In the genomic region with DNA sequence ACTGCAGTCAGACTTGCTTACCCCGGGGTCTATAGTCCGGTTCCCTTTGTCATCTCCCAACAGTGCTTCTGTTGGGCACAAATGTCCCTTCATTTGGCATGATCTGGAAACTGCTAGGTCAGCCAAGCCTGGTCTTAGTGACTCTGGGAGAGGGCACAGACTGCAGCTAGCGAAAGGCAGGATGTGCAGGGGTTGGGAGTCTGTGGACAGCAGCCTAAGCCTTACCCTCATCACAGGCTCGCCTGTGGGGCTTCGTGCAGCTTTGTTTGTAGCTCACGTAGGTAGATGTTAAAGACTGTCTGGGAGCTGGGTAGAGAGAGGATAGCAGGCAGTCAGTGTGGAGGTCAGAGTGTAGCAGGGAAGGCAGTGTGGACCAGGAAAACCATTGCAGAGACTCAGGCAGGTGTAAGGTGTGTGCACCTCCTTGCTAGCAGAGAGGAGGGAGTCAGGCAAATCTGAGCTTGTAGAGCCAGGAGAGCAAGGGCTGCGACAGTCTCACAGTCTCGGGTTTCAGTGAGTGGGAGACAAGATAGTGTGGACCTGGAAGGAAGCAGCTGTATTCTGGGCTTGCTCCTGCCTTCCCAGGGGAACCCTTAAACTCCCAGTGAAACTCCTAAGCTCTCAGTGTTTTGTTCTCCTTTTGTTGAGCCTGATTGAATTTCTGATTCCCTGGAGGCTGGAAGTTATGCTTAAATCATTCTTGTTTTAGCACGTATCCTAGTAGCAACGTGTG, we compare ENCODE assay signal across 14 mouse cellular contexts.
DNase-seq lines count a peak whose midpoint lies in the region; ATAC-seq lines count a peak whose summit lies in the region.
"Had no signal": no experiment of that assay in that cellular context is flagged by ENCODE, and none has a peak within 500 bp of the region (broad histone marks: within the 10 kb centered on the region; RNA-seq: fewer than 3 reads in every experiment).

No protein-coding gene starts in this region.

- no peak overlapping the region for H3K4me2 ChIP-seq in kidney, embryonic 14.5 days (replicated peaks; ENCODE audit: low read depth, low read length)

- H3K9ac ChIP-seq in kidney, embryonic 14.5 days (ENCODE audit: low read depth, low read length) = no peak overlapping the region

- peak overlapping the region; percentile 25; the same call in 1 of the 2 replicates for H3K27ac ChIP-seq in kidney, embryonic 14.5 days (ENCODE audit: low read depth, low read length)
- H3K27ac ChIP-seq: layer of hippocampus, adult 2 months had no signal

- H3K4me3 ChIP-seq in kidney, embryonic 14.5 days (ENCODE audit: low read length) = no peak overlapping the region
- H3K4me3 ChIP-seq: layer of hippocampus, adult 2 months had no signal

- peaks cover 14% of the 10 kb centered on the region; the same call in 1 of the 2 replicates for H3K4me1 ChIP-seq in kidney, embryonic 14.5 days (ENCODE audit: control insufficient read depth, insufficient read depth, low read length)

- H3K9me3 ChIP-seq in kidney, embryonic 14.5 days (ENCODE audit: control insufficient read depth, low read length) = peaks cover 8% of the 10 kb centered on the region; the same call in 1 of the 2 replicates

- no peaks in the 10 kb centered on the region for H3K27me3 ChIP-seq in kidney, embryonic 14.5 days (ENCODE audit: control insufficient read depth, insufficient read depth, low read length)

- peak; percentile 22 for DNase-seq in embryo, embryonic 11 days
- DNase-seq in embryo, embryonic 9.5 days (ENCODE audit: extremely low spot score) = no peak
- DNase-seq in kidney, adult 9 months = no peak
- peak; percentile 48 for DNase-seq in brain, adult 2 months (ENCODE audit: low read depth, low spot score)
- DNase-seq in mesoderm, embryonic 11.5 days (ENCODE audit: low read depth, low spot score) = peak; percentile 45
- no peak for DNase-seq in gastrocnemius, postnatal 14 days
- no peak for DNase-seq in yolk sac, embryonic 10.5 days (ENCODE audit: low spot score)
- DNase-seq: adrenal gland, adult 2 months; B cell, adult 2 months; heart, adult 18-20 months; lung, adult 2 months; retina, postnatal 1 day had no signal

- H3K36me3 ChIP-seq in kidney, embryonic 14.5 days (ENCODE audit: control insufficient read depth, insufficient read depth, low read length) = no peaks in the 10 kb centered on the region

- intact Hi-C loops in gastrocnemius, postnatal 14 days (cut with DNase I; ENCODE audit: low total_unique reads) = no loop called here

- WGBS in kidney, embryonic 14.5 days = 42% methylated on average over 10 of the region's 10 CpGs

- ATAC-seq in kidney, embryonic 14.5 days (ENCODE audit: low FRiP score, low TSS enrichment) = peak; percentile 56

Comparison
In these comparisons a context has a peak if more than half of its experiments do, and no peak if none do; other contexts are left out.
1. DNase-seq: peak in embryo, embryonic 11 days (single experiment), brain, adult 2 months (single experiment) and mesoderm, embryonic 11.5 days (single experiment); none in embryo, embryonic 9.5 days (single experiment), kidney, adult 9 months (single experiment), gastrocnemius, postnatal 14 days (single experiment) and yolk sac, embryonic 10.5 days (single experiment).